Mouse (Mus musculus): Measurements from ENCODE around the gene Nab2.

Gene Nab2

DNA sequence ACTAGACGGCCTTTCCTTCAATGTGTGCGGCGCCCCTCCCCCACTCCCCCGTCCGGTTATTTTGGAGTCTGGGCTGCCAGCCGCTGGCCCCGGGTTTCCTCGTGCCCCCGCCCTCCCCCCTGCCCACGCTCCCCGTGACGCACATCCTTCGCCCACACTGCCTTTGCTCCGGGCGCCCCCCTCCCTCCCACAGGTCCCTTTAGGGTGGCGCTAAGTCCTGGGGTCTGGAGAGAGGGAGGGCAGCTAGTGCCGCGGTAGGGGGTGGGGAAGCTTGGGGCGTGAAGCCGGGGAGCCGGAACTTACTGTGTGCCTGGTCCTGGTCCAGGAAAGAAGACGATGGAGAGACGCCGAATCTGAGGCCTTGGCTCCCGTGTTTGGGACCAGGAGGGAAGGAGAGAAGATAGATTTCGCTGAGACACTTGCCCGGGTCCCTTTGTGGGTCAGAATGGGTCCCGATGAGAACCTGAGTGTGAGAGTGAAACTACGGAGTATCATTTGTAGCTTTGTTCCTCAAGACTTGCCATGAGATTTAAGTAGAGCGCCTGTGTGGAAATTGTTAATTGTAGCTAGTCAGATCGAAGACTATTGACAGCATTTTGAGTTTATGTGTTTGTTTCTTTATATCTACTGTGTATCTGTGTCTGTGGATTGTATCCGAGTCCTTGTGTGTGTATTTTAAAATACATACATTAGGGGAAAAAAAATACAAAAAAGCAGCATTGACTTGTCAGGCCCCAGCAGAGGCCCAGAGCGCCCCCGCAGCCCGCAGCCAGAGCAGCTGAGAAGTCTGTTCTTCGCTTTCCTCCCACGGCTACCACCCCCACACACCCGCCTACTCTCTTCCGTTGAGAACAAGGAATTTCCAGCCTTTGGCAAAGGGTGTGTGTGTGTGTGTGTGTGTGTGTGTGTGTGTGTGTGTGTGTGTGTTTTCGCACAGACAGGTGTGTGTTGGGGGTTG is at the start of gene Nab2:
Gene Nab2 (minus strand): TSS at position 476 of the 958 bp plus-strand sequence.
- DNase-seq (ENCODE audit: low read depth, low spot score) = peak; percentile 88

DNA sequence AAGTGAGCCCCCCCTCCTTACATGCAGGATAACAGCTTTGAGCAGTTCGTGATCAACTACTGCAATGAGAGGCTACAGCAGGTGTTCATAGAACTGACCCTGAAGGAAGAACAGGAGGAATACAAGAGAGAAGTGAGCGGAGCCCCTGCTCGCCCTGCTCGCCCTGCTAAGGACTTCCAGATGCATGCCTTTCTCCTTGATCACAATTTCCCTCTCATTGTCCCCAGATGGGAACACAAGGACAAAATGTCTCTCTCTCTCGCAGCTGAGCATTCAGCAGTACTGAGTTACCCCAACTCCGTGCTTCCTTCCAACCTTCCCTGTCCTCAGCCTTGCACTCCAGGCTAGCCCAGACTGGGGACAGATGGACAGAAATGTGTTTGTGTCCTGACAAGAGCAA is 44.4 kb upstream of the Nab2 start:
- DNase-seq (ENCODE audit: low read depth, low spot score) = no peak

DNA sequence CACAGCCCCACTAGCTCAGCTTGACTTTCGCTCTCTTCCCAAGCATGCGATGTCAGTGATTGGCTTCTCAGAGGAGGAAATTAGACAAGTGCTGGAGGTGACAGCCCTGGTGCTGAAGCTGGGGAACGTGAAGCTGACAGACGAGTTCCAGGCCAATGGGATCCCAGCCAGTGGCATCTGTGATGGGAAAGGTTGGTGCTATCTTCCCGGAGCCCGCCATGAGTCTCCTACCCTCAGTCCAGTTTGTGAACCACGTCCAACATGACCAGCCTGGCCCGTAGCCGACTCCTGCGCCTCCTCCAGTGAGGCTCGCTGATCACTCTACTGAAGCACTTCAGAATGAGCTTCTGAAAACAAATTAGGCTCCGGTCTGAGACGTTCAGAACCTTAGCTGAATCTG is 42.0 kb upstream of the Nab2 start:
- no peak for DNase-seq (ENCODE audit: low read depth, low spot score)

DNA sequence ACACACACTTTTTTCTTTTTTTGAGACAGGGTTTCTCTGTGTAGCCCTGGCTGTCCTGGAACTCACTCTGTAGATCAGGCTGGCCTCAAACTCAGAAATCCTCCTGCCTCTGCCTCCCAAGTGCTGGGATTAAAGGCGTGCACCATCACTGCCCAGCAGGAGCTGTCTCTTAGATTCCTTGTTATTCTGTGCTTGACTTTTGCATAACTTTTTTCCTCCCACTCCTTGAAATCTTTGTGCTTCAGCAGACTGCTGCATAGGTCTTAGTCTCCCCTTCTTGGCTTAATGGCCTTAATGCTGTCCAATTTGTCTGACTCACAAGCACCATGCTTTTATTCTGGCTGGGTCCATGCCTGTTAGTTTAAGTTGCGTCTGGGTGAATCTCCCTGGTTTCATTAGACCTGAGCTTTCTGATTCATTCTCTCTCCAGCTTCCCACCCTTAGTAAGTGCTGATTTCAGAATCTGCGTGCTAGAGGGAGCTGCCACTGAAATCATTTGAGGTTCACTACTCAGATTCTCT is 40.5 kb upstream of the Nab2 start:
- no peak for DNase-seq (ENCODE audit: low read depth, low spot score)

DNA sequence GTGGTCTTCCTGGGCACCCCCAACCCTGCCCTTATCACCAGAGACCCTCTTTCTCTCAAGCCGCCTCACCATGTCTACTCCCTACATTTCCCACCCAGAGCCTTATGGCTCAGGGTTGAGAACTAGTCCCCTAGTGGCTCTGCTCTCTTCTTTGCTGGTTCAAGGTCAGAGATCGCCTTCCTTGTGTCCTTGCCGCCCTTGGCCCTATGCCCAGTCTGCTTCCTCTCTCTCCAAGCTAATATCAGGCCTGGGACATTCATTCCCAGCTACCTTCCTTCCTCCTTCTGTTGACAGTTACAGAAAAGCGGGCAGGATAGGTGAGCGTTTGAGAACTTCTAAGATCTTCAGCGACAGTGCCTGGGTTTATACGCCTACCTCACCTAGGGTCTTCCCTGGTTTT is 39.4 kb upstream of the Nab2 start:
- no peak for DNase-seq (ENCODE audit: low read depth, low spot score)

DNA sequence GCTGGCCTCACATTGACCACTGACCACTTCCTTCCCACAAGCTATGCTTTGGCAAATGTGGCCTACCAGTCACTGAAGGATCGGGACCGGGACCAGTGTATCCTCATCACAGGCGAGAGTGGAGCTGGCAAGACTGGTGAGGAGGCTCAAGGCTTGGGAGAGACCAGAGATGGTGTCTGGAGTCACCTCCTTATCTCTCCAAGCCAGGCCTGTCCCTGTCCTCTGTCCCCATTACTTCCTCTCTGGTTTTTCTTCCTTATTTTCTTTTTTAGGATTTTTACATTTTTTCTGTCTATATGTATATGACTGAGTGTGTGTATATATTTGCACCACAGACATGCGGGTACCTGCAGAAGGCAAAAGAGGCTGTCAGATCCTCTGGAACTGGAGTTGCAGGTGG is 37.4 kb upstream of the Nab2 start:
- DNase-seq (ENCODE audit: low read depth, low spot score) = no peak

DNA sequence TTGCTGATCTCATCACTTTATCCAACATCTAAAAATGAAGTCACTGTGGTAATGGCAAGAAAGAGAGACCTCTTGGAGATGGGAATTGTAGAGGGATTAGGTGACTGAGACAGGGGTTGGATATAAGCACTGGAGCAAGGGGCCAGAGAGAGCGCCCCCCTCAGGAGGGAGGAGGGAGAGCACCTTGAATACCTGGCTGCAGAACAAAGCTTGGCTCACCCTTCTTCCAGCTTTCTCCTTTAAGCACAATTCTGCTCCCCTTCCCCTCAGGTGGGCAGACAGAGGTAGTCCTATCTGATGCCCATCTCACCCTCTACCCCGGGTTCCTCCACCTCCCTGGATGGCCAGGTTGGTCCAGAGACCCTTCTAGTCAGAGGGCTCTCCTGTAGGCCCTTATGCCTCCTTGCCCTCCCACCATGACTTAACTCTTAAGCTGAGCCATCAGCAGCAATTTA is 36.4 kb upstream of the Nab2 start, which contains the start of gene Myo1a:
Gene Myo1a (plus strand): TSS at position 405 of the 455 bp plus-strand sequence.
- DNase-seq (ENCODE audit: low read depth, low spot score) = no peak

DNA sequence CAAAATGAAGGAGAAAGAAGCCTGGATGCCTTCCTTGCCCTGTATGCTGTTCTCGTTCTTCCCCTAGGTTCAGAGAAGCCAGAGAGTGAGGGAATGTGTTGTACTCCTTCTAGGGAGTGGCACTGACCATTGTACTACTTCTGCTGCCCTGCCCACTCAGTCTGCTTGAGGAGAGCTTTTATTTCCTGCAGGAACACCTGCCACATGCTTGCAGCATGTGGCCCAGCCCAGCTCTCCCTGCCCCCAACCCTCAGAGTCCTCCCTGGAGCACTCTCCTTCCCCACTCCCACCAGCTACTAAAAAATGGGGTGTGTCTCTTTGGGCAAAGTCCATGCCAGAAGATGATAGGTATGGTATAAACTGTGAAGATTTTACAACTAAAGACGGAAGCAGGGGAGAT is 35.9 kb upstream of the Nab2 start:
- no peak for DNase-seq (ENCODE audit: low read depth, low spot score)

DNA sequence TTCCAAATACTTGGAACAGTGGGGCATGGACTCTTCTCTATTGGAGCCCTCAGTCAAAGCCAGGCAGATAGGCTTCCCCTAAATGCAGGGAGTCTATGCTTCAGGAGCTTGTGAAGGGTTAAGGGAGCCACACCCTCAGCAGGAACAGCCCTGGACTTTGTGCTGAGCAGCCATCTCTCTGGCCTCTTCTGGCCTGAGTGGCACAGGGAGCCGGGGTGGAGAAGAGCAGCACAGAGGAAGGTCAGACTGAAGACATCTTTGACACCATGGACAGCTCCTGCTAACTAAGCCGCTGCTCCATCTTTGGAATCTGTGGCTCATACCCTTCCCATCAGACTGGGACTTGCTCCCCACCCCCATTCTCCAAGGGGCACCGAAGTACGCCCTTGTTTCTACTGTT is 34.9 kb upstream of the Nab2 start:
- no peak for DNase-seq (ENCODE audit: low read depth, low spot score)

DNA sequence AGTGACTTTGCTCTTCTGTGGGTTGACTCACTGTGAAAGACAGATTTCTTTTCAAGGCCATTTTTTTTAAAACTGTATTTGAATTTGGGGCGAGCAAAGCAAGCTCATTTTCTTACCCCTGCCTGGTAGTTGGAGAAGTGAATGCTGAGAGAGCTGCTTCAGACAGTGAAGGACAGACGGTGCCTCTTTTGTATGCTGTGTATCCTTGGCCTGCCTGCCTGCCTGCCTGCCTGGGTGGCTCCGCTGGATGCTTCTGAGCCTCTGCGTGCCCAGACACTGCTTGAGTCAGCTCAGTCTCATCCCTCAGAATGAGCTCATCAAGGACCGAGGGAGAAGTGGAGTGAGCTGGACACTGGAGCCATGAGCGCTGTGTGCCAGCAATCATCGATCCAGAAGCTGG is 30.6 kb upstream of the Nab2 start:
- DNase-seq (ENCODE audit: low read depth, low spot score) = no peak

DNA sequence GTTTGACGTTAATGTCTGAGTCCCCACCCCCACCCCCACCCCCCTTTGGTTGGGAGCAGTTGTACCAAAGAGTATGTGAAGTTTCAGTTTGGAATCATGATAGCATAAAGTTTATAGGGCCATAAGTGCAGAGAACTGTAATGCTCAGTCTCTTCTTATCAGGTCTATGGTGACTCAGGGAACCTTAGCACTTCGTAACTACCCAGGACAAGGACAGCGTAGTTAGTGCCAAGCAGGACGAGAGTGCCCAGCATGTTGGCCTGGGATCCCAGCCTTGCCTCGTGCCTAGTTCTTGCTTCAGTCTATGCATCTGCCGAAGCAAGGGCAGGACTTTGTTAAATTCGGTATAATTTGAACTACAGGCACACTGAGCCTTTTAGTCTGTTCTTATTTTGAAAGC is 27.4 kb upstream of the Nab2 start:
- no peak for DNase-seq (ENCODE audit: low read depth, low spot score)

DNA sequence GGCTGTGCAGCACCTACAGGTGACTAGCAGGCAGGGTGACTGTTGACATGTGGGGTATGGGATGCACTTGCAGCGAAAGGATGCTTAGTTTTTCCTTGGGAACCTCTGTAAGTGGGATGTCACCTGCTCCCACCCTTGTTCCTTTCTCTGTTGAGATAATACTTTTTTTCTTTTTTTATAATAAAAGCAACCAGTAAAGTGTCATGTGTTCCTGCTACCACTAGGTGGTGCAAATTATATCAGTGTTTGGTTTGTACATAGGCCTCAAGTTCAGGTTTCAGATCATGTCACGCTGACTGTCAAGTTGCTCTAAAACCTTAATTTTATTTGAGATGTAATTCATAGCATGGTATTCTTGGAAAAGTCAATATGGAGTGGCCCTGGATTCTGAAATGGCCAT is 26.3 kb upstream of the Nab2 start:
- no peak for DNase-seq (ENCODE audit: low read depth, low spot score)

DNA sequence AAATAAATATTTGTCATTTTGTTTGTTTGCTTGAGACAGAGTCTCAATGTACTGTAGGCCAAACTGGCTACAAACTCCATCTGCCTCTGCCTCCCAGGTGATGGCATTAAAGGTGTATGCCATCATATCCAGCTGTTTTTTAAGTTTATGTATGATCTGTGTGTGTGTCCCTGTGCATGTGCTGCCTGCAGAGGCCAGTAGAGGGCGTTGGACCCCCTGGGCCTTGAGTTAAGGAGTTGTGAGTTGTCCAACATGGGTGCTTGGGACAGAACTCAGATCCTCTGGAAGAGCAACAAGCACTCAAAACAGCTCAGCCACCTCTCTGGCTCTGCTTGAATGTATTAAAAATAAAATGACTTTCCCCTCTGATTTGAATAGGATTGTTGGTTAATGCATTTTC is 22.7 kb upstream of the Nab2 start:
- DNase-seq (ENCODE audit: low read depth, low spot score) = no peak

DNA sequence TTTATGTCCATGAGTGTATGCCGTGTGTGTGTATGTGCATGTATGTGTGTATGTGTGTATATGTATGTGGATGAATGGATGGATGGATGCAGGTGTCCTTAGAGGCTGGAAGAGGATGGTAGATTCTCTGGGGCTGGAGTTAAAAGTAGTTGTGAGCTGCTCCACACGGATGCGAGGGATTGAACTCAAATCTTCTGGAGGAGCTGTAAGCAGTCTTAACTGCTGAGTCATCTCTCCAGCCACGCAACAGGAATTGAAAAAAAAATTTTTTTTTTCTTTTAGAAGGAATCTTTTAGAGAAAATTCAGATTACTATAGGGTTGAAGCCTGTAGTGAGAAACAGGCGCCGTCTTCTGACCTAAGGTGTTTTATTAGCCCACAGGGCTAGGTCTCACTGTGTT is 14.5 kb upstream of the Nab2 start:
- no peak for DNase-seq (ENCODE audit: low read depth, low spot score)

DNA sequence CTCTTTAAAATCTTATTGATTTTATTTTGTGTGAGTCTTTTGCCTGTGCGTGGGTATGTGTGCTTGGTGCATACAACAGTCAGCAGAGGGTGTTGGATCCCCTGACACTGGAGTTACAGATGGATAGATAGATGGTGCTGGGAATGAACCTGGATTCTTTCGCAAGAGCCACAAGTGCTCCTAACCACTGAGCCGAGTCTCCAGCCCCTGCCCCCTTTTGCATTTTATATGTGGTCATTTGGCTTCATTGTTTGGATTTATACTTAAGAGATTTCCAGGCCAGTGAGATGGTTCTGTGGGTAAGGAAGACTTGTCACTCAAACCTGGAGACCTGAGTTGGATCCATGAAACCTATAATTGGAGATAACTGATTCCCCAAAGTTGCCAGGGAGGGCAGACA is 11.5 kb upstream of the Nab2 start:
- DNase-seq (ENCODE audit: low read depth, low spot score) = no peak

DNA sequence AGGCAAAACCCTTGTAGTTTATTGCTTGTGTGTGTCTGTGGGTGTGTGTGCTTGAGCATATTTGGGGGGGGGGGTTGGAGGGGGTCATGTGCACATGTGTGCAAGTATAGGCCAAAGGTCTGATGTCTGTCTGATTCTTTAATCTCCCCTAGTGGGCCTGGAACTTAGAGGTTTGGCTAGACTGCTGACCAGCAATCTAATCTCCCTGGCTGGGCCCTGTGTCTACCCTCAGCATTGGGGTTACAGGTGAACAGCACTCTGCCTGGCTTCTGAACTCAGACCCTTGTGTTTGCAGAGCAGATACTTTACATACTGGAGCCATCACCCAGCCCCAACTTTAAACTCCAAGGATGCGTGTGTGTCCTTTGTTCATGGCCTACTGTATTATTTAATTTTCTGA is 10.8 kb upstream of the Nab2 start:
- no peak for DNase-seq (ENCODE audit: low read depth, low spot score)

DNA sequence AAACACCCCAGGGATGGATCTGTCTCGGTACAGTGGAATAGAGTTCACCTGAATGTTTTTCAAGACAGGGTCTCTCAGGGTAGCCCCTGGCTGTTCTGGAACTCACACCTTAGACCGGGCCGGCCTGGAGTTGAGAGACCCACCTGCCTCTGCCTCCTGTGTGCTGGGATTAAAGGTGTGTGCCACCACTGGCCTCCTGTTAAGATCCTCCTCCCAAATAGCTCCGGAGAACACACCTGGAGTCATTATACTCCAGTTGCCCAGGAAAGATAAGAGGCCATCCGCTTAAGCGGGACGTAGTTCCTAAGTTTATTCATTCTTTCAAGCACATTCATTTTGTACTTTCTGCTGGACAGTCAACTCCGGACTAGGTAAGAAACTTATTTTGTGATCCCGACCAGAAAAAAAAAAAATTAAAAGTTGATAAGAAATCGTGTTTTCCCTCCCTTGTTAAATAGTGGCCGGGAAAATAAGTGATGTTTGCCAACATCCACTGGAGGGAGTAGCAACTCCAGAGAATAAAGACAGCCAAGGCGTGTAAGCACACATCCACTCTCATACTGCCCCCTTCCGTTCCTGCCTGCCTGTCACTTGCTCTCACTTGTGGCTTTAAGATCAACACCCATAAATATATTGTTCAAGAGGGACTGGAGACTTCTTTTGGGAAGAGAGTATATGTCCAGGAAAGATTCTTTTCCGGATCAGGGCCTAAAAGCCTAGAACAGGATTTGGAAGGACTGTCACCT is 9.4 kb upstream of the Nab2 start:
- no peak for DNase-seq (ENCODE audit: low read depth, low spot score)

DNA sequence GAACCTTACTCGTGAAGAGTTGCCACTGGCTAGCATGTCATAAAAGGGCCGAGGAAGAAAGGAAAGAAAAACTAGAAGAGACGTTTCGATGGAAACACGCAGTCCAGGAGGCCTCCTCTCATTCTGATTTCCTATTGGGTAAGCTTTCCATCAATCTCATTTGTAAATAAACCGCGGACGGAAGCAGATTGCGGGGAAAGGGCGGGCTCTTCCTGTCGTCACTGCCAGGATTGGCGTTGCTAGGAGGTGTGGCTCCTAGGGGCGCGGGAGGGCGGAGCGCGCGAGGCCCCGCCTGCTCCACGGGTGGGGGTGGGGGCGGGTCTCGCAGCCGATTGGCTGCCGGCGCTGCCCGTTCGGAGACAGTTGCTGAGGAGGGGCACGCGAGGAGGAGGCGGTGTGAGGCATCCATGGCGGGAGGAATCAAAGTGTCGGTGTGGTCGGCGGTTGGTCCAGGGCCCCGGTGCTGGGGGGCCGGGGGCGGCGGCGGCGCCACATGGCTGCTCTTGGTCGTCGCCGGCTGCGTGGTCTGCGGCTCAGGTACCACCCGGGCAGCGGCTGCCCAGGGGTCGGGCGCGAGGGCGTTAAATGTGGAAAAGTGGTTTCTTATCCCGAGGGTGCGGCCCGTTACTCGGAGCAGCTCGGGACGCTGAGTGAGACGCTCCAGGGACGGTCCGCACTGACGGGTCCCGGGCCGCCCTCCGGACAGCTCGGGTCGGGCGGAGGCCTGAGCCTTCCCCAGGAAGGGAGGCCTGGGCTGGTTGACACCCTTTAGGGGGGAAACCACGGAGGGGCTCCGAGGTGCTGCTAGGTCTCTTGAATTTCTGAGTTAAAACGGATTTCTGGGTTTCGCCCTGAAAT is 8.6 kb upstream of the Nab2 start:
- peak; percentile 98 for DNase-seq (ENCODE audit: low read depth, low spot score)

DNA sequence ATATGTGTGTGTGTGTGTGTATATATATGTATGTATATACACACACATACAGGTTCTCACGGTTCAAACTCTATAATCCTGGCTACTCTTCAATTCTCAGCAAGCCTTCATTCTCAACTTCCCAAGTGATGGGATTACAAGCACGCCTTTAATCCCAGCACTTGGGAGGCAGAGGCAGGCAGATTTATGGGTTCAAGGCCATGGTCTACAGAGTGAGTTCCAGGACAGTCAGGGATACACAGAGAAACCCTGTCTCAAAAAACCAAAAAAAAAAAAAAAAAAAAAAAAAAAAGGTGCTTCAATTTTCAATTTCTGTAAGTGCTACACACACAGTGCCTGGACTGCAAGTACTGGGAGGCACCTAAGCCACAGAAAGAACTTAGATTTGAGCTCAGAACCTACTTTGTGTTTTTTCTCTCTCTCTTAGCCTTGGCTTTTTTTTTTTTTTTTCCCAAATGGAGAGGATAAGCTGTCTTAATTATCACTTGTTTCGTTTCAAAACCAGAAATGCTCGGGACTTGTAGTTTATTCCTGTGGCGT is 7.6 kb upstream of the Nab2 start:
- DNase-seq (ENCODE audit: low read depth, low spot score) = no peak

DNA sequence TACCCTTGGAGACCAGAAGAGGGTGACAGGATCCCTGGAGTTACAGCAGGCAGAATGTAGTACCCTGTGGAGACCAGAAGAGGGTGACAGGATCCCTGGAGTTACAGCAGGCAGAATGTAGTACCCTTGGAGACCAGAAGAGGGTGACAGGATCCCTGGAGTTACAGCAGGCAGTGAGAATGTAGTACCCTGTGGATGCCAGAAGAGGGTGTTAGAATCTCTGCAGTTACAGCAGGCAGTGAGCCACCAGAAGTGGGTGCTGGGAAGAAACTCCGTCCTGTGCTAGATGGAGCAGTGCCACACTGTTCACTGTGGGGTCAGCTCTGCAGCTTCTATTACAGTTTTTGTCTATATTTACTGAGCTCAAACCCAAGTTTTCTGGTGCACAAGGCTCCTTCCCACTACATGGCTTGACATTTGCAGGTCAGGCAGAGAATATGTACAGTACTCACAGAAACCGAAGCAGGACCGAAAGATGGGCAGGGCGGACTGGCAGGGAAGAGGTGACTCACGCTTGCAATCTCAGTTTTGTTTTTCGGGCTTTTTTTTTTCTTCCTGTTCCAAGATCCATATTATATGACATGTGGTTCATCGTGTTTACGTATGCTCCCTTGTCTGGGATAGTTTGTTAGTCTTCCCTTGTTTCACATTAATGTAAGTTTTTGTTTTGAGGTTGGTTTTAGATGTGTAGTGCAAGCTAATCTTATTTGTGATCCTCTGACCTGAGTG is 6.6 kb upstream of the Nab2 start:
- peak; percentile 94 for DNase-seq (ENCODE audit: low read depth, low spot score)
